Mouse (Mus musculus): ENCODE data around the gene Macc1.

GRCm38 (mm10) chr12:119470260-119470659 is 156.2 kb downstream of the Macc1 start:
- TF ChIP-seq CTCF (IDR thresholded peaks at IDR 0.05; ENCODE audit: borderline replicate concordance, extremely low read depth, insufficient read depth, insufficient read length): peak; percentile 25; the same call in 1 of the 2 replicates
- TF ChIP-seq POLR2A (IDR thresholded peaks at IDR 0.05; ENCODE audit: borderline replicate concordance, extremely low read depth, insufficient read depth, insufficient read length, poor library complexity, severe bottlenecking): no peak
